Mouse (Mus musculus) CH12.LX (cell line): ENCODE measurements around the gene Vps41. TPM values are rescaled to one million over a fixed set of nuclear protein-coding genes. Genes with fewer than 3 reads are reported as not detected.

Experiments used
- DNase-seq: peaks from one replicate; pipeline ENCODE4 v3.0.0-alpha.2; 2013; ENCODE audit errors: extremely low read depth
- H3K27ac ChIP-seq: 2 replicates; pipeline ENCODE4 v1.5.1; 2012; ENCODE audit warnings: low read depth, mild to moderate bottlenecking, control low read depth, moderate library complexity; ENCODE audit not compliant: insufficient read depth
- H3K27me3 ChIP-seq: replicated peaks from 2 replicates; pipeline ENCODE3; 2012; ENCODE audit warnings: inconsistent platforms
- H3K36me3 ChIP-seq, 2 experiments: replicated peaks in 1 of 2; 2 replicates each; pipeline versions ENCODE3 to v1.6.1; 2012; ENCODE audit warnings: inconsistent platforms in 1 of 2, low read length in 1 of 2, mild to moderate bottlenecking in 1 of 2, mixed read lengths in 1 of 2, moderate library complexity in 1 of 2; ENCODE audit not compliant: control insufficient read depth in 1 of 2, insufficient read depth in 1 of 2
- H3K4me1 ChIP-seq, 2 experiments: 2 replicates each; pipeline ENCODE4 v1.6.1; 2012; ENCODE audit warnings: inconsistent platforms in 1 of 2, moderate library complexity in 1 of 2; ENCODE audit not compliant: insufficient read depth in 2 of 2, control insufficient read depth in 1 of 2
- H3K4me2 ChIP-seq: 2 replicates; pipeline ENCODE4 v1.6.1; 2012; ENCODE audit warnings: low read depth, mild to moderate bottlenecking, control low read depth; ENCODE audit not compliant: poor library complexity, insufficient read depth, severe bottlenecking
- H3K4me3 ChIP-seq, 3 experiments: fragments of 150-350 bp in 1 of 3; sonication (generic) in 1 of 3; replicated peaks in 1 of 3; 2 replicates each; pipeline versions ENCODE3 to v1.5.1; 2011 to 2012; ENCODE audit warnings: low read depth in 2 of 3, low read length in 2 of 3, mild to moderate bottlenecking in 2 of 3, moderate library complexity in 2 of 3, control low read depth in 1 of 3, improper control_type of control experiment in 1 of 3, inconsistent platforms in 1 of 3, mixed read lengths in 1 of 3; ENCODE audit not compliant: poor library complexity in 1 of 3
- H3K79me2 ChIP-seq: replicated peaks from 2 replicates; pipeline ENCODE4 v1.6.1; 2012; ENCODE audit warnings: mild to moderate bottlenecking, moderate library complexity; ENCODE audit not compliant: control insufficient read depth, poor library complexity, insufficient read depth, severe bottlenecking; ENCODE audit errors: extremely low read depth
- H3K9ac ChIP-seq: 2 replicates; pipeline ENCODE4 v1.6.1; 2012; ENCODE audit warnings: low read depth, mild to moderate bottlenecking, control low read depth, moderate library complexity; ENCODE audit not compliant: insufficient read depth
- H3K9me3 ChIP-seq: replicated peaks from 2 replicates; pipeline ENCODE3; 2012; ENCODE audit warnings: low read length, inconsistent platforms, mixed read lengths
- BHLHE40 ChIP-seq: IDR thresholded peaks from 2 replicates; pipeline ENCODE4 v1.6.1; 2011; ENCODE audit warnings: mild to moderate bottlenecking, low read depth, low read length, improper control_type of control experiment
- CHD1 ChIP-seq: IDR thresholded peaks from 2 replicates; pipeline ENCODE4 v1.6.1; 2012; ENCODE audit warnings: low read depth, low read length, improper control_type of control experiment, inconsistent platforms
- CTCF ChIP-seq, 2 experiments: IDR thresholded peaks in 1 of 2; conservative IDR thresholded peaks in 1 of 2; 2 replicates each; pipeline ENCODE4 v1.5.1; 2011 to 2012; ENCODE audit warnings: low read depth in 2 of 2, low read length in 2 of 2, improper control_type of control experiment in 1 of 2, inconsistent platforms in 1 of 2, mild to moderate bottlenecking in 1 of 2, moderate library complexity in 1 of 2
- ELF1 ChIP-seq: IDR thresholded peaks from 2 replicates; pipeline ENCODE4 v1.6.1; 2014; ENCODE audit warnings: low read depth, mild to moderate bottlenecking, inconsistent platforms, low read length, improper control_type of control experiment
- EP300 ChIP-seq: IDR thresholded peaks from 2 replicates; pipeline ENCODE4 v1.6.1; 2011; ENCODE audit warnings: low read length, improper control_type of control experiment
- ETS1 ChIP-seq: conservative IDR thresholded peaks from 2 replicates; pipeline ENCODE4 v1.6.1; 2012; ENCODE audit warnings: low read depth, mild to moderate bottlenecking, inconsistent platforms, low read length, improper control_type of control experiment, moderate library complexity
- GABPA ChIP-seq: IDR thresholded peaks from 2 replicates; pipeline ENCODE4 v1.6.1; 2012; ENCODE audit warnings: low read depth, low read length, improper control_type of control experiment, inconsistent platforms; ENCODE audit not compliant: insufficient replicate concordance
- HCFC1 ChIP-seq: IDR thresholded peaks from 2 replicates; pipeline ENCODE4 v1.6.1; 2012; ENCODE audit warnings: low read depth, mild to moderate bottlenecking, inconsistent platforms, low read length, improper control_type of control experiment
- IRF4 ChIP-seq: IDR thresholded peaks from 2 replicates; pipeline ENCODE4 v1.6.1; 2014; ENCODE audit warnings: low read depth, mild to moderate bottlenecking, inconsistent platforms, low read length, improper control_type of control experiment
- JUND ChIP-seq: conservative IDR thresholded peaks from 2 replicates; pipeline ENCODE4 v1.6.1; 2011; ENCODE audit warnings: low read depth, low read length, improper control_type of control experiment
- KAT2A ChIP-seq: IDR thresholded peaks from 2 replicates; pipeline ENCODE4 v1.6.1; 2012; ENCODE audit warnings: low read length, improper control_type of control experiment, inconsistent platforms; ENCODE audit not compliant: insufficient replicate concordance
- MAFK ChIP-seq: IDR thresholded peaks from 2 replicates; pipeline ENCODE4 v1.6.1; 2011; ENCODE audit warnings: low read length, improper control_type of control experiment; ENCODE audit not compliant: insufficient replicate concordance
- MAX ChIP-seq: IDR thresholded peaks from 2 replicates; pipeline ENCODE4 v1.6.1; 2011; ENCODE audit warnings: low read length, improper control_type of control experiment
- NELFE ChIP-seq: IDR thresholded peaks from 2 replicates; pipeline ENCODE4 v1.6.1; 2011; ENCODE audit warnings: low read depth, low read length, improper control_type of control experiment
- NRF1 ChIP-seq: IDR thresholded peaks from 2 replicates; pipeline ENCODE4 v1.6.1; 2014; ENCODE audit warnings: low read depth, mild to moderate bottlenecking, inconsistent platforms, low read length, improper control_type of control experiment, moderate library complexity
- POLR2A ChIP-seq: IDR thresholded peaks from 2 replicates; pipeline ENCODE4 v1.6.1; 2011; ENCODE audit warnings: low read depth, mild to moderate bottlenecking, improper control_type of control experiment, low read length
- POLR2AphosphoS2 ChIP-seq: IDR thresholded peaks from 2 replicates; pipeline ENCODE4 v1.6.1; 2011; ENCODE audit warnings: low read depth, low read length, improper control_type of control experiment
- RAD21 ChIP-seq: IDR thresholded peaks from 2 replicates; pipeline ENCODE4 v1.6.1; 2011; ENCODE audit warnings: low read depth, mild to moderate bottlenecking, low read length, improper control_type of control experiment, moderate library complexity
- SIN3A ChIP-seq: IDR thresholded peaks from 2 replicates; pipeline ENCODE4 v1.6.1; 2012; ENCODE audit warnings: low read length, improper control_type of control experiment, inconsistent platforms
- SMC3 ChIP-seq: IDR thresholded peaks from 2 replicates; pipeline ENCODE4 v1.6.1; 2011; ENCODE audit warnings: low read depth, low read length, improper control_type of control experiment
- TBP ChIP-seq: conservative IDR thresholded peaks from 2 replicates; pipeline ENCODE4 v1.6.1; 2011; ENCODE audit warnings: low read depth, low read length, improper control_type of control experiment
- TCF12 ChIP-seq: IDR thresholded peaks from 2 replicates; pipeline ENCODE4 v1.6.1; 2014; ENCODE audit warnings: low read depth, mild to moderate bottlenecking, inconsistent platforms, low read length, improper control_type of control experiment
- UBTF ChIP-seq: IDR thresholded peaks from 2 replicates; pipeline ENCODE4 v1.6.1; 2012; ENCODE audit warnings: low read depth, mild to moderate bottlenecking, inconsistent platforms, low read length, improper control_type of control experiment, moderate library complexity
- USF1 ChIP-seq: IDR thresholded peaks from 2 replicates; pipeline ENCODE4 v1.6.1; 2014; ENCODE audit warnings: low read depth, mild to moderate bottlenecking, inconsistent platforms, low read length, improper control_type of control experiment
- USF2 ChIP-seq: conservative IDR thresholded peaks from 2 replicates; pipeline ENCODE4 v1.6.1; 2011; ENCODE audit warnings: low read depth, low read length, improper control_type of control experiment
- ZC3H11A ChIP-seq: IDR thresholded peaks from 2 replicates; pipeline ENCODE4 v1.6.1; 2012; ENCODE audit warnings: low read depth, mild to moderate bottlenecking, inconsistent platforms, low read length, improper control_type of control experiment
- ZKSCAN1 ChIP-seq: IDR thresholded peaks from 2 replicates; pipeline ENCODE4 v1.6.1; 2012; ENCODE audit warnings: low read depth, inconsistent platforms, low read length, improper control_type of control experiment, borderline replicate concordance
- ZNF384 ChIP-seq: IDR thresholded peaks from 2 replicates; pipeline ENCODE4 v1.6.1; 2012; ENCODE audit warnings: low read depth, low read length, improper control_type of control experiment, inconsistent platforms
- dilution Hi-C: fragments of 300-500 bp; cut with MboI; formaldehyde crosslinking; loops from 2 replicates; pipeline ENCODE4 v1.14.3; 2020; ENCODE audit warnings: low sequenced_read_pairs; ENCODE audit not compliant: extremely low pct_unique_long_range_greater_than_20kb, extremely low pct_ligation_motif_present
- in situ Hi-C: fragments of 300-500 bp; cut with MboI; formaldehyde crosslinking; loops from 3 replicates; pipeline ENCODE4 v1.14.3; 2019; ENCODE audit warnings: low sequenced_read_pairs, low pct_ligation_motif_present, low pct_unique_long_range_greater_than_20kb, mixed read lengths
- polyA plus RNA-seq: library from polyadenylated mRNA; unstranded; fragments of >175 nt; gene quantifications from 2 replicates; pipeline ENCODE4 v1.2.1, GENCODE M21; 2012; ENCODE audit warnings: low read depth; ENCODE audit not compliant: insufficient read length
- total RNA-seq, 2 experiments: library from RNA; depleted of rRNA; stranded (reverse); fragments of 300-350 nt in 1 of 2; fragments of >200 nt in 1 of 2; gene quantifications; 2 replicates each; pipeline ENCODE4 v1.2.3; 2012 to 2014

The Vps41 gene
- 41.7 and 41.9 TPM in 2 replicates for total RNA-seq (2012; rRNA removed)
- total RNA-seq (2014; rRNA removed): 59.2 and 64.9 TPM in 2 replicates
- polyA plus RNA-seq: 48.1 and 48.2 TPM in 2 replicates

GRCm38 (mm10) chr13:18717185-18717584 lies at the start of gene Vps41:
Gene Vps41, plus strand, starts transcription at chr13:18717286.
- Histone ChIP-seq H3K36me3 (peaks cover 0 to 2% of the 10 kb centered on the region in 2 experiments), H3K9ac (peak within 1 kb of the TSS; percentile 69), H3K4me3 (peak within 1 kb of the TSS; percentile 69 to 89 (median 82)), H3K79me2 (0 out of 2 replicates have a peak, but pooled peaks cover 2% of the 10 kb centered on the region), H3K9me3 (no peaks in the 10 kb centered on the region), H3K4me2 (peak within 1 kb of the TSS; percentile 66), H3K27me3 (no peaks in the 10 kb centered on the region), H3K27ac (no peak within 1 kb of the TSS), H3K4me1 (peaks cover 0 to 8% of the 10 kb centered on the region in 2 experiments; a peak in 2 of 4 replicates)
- dilution Hi-C loops: no loop called here
- TF ChIP-seq CHD1 (no peak), POLR2A (peak; percentile 82), TCF12 (peak; percentile 76), EP300 (no peak), MAFK (no peak), GABPA (peak; percentile 50; the same call in 1 of the 2 replicates), USF1 (peak; percentile 95), USF2 (peak; percentile 92), ZNF384 (no peak), HCFC1 (peak; percentile 98), IRF4 (peak; percentile 63; the same call in 1 of the 2 replicates), SIN3A (peak; percentile 98), TBP (peak; percentile 92), NRF1 (peak; percentile 51; the same call in 1 of the 2 replicates), ELF1 (peak; percentile 100), BHLHE40 (peak; percentile 39; the same call in 1 of the 2 replicates), NELFE (peak; percentile 75), KAT2A (peak; percentile 97), MAX (peak; percentile 42; the same call in 1 of the 2 replicates)
- in situ Hi-C loops: no loop called here
- DNase-seq: peak; percentile 89

DNA sequence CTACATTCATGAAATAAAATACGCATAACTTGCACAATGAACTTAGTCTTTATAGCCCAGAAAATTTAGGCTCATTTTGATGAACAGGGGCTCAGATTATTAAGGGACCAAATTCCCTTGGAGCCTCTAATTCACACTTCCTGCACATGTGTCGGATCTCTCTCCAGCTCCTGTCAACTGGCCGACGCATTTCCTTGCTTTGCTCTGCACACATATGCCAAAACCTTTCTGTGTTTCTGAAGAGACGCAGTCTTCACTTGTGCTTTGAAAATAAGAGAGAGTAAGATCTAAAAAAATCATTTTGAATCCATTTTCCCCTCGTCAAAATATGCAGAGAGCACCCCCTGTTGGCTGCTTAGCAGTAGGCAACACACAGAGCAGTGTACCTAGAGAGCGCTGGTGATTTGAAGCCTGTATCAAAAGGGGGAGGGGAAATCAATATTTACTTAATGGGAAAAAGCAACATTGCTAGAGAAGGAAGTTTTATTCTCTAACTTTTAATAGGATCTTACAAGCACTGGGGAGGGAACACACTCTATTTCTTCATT lies 18.5 kb upstream of the Vps41 start:
- Histone ChIP-seq H3K79me2 (no peaks in the 10 kb centered on the region), H3K36me3 (no peaks in the 10 kb centered on the region), H3K27me3 (no peaks in the 10 kb centered on the region), H3K4me3 (no peak overlapping the region), H3K9ac (no peak overlapping the region), H3K27ac (no peak overlapping the region), H3K9me3 (no peaks in the 10 kb centered on the region), H3K4me2 (no peak overlapping the region), H3K4me1 (no peaks in the 10 kb centered on the region)
- DNase-seq: peak; percentile 47
- in situ Hi-C loops: no loop called here
- dilution Hi-C loops: no loop called here
- TF ChIP-seq RAD21 (peak; percentile 81), ZNF384 (peak; percentile 82), ZC3H11A (peak; percentile 6; the same call in 1 of the 2 replicates), KAT2A (no peak), SIN3A (no peak), MAFK (no peak), NELFE (no peak), ZKSCAN1 (no peak), TCF12 (no peak), JUND (no peak), NRF1 (no peak), POLR2AphosphoS2 (no peak), TBP (no peak), SMC3 (peak; percentile 68), BHLHE40 (no peak), EP300 (no peak), UBTF (no peak), ETS1 (no peak), IRF4 (no peak), USF1 (no peak), CTCF (conservative IDR thresholded peaks at IDR 0.05 in 1 of 2, IDR thresholded peaks at IDR 0.05 in 1 of 2; ENCODE audit: low read depth in 2 of 2, low read length in 2 of 2) (peak; percentile 57 to 81)
